In the genomic region with DNA sequence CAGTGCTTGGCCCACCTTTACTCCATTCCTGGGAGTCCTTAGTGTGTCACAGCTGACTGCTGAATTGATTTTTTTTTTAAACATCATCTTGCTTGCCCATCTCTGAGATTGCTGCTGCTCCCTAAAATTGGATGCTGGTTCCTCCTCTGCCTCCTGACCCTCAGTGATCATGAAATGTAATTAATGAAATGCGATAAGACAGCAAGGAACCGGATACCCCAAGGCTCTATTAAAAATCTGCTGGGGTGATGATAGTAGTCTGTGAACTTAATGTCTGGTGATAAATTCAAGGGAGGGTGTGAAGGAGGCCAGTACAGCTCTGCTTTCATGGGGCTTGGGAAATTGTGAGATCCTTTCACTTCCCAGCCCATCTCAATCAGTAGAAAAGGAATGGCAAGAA, we compare ENCODE assay signal across 21 mouse cellular contexts.
"Had no signal": no experiment of that assay in that cellular context is flagged by ENCODE, and none has a peak within 500 bp of the region (broad histone marks: within the 10 kb centered on the region; RNA-seq: fewer than 3 reads in every experiment).

No protein-coding gene starts in this region.

- H3K4me2 ChIP-seq: intestine, embryonic 15.5 days; limb, embryonic 13.5 days; lung, embryonic 14.5 days; midbrain, embryonic 13.5 days; neural tube, embryonic 13.5 days had no signal

- H3K27ac ChIP-seq: intestine, embryonic 15.5 days; left cerebral cortex, adult 2 months; limb, embryonic 10.5 days; limb, embryonic 13.5 days; macrophage; midbrain, embryonic 10.5 days; midbrain, embryonic 13.5 days; neural tube, embryonic 13.5 days had no signal

- H3K9me3 ChIP-seq: intestine, embryonic 15.5 days; limb, embryonic 10.5 days; limb, embryonic 13.5 days; midbrain, embryonic 10.5 days; midbrain, embryonic 13.5 days; neural tube, embryonic 13.5 days had no signal

- H3K27me3 ChIP-seq: intestine, embryonic 15.5 days; limb, embryonic 13.5 days; midbrain, embryonic 13.5 days; neural tube, embryonic 13.5 days had no signal

- H3K4me3 ChIP-seq: intestine, embryonic 15.5 days; left cerebral cortex, adult 2 months; limb, embryonic 10.5 days; limb, embryonic 13.5 days; midbrain, embryonic 10.5 days; midbrain, embryonic 13.5 days; myocyte; neural tube, embryonic 13.5 days had no signal

- H3K36me3 ChIP-seq: intestine, embryonic 15.5 days; limb, embryonic 10.5 days; limb, embryonic 13.5 days; midbrain, embryonic 10.5 days; midbrain, embryonic 13.5 days; neural tube, embryonic 13.5 days had no signal

- H3K9ac ChIP-seq: intestine, embryonic 15.5 days; limb, embryonic 13.5 days; lung, embryonic 14.5 days; midbrain, embryonic 13.5 days; neural tube, embryonic 13.5 days had no signal

- DNase-seq: kidney, adult 11 months; kidney, adult 9 months; kidney, postnatal 25 days; layer of hippocampus, postnatal 36 days; lung, embryonic 14.5 days; retina, postnatal 1 day; right cerebral cortex, postnatal 25 days; spleen, adult 18-20 months; thymus, adult 18-20 months; thymus, postnatal 36 days had no signal

- ATAC-seq: intestine, embryonic 15.5 days; lung, postnatal 0 days; midbrain, embryonic 13.5 days; midbrain, embryonic 16.5 days had no signal
